Mouse (Mus musculus): Measurements from ENCODE around the gene Ccdc175.

Ccdc175 gene

DNA sequence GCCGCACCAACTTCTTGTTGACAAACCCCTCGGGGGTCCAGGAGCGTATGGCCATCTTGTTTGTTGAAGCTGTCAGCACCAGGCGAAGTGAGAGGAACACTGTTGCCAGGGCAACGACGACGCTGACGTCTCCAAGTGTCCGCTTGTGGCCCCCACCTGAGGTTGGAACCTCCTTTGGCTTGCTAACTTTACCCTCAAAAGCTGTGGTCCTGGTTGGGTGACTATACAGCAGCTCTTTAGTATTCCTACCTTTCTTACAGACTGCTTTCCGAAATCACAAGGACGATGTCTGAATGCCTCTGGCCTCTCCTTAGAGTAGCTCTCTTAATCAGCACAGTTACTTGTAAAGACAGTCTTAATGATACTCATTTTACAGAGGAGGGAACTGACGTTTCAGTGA lies at the start of gene Ccdc175:
Ccdc175 (minus strand) TSS at position 101 of the 400 bp plus-strand sequence.
- in situ Hi-C loops (cut with MboI, MseI): no loop called here

- in situ Hi-C loops (cut with MboI, MseI): no loop called here
These were observed 49.3 kb upstream of the Ccdc175 start for GRCm38 (mm10) chr12:72234151-72234550.

GRCm38 (mm10) chr12:72232826-72233790 lies 48.3 kb upstream of the Ccdc175 start:
- in situ Hi-C loops (cut with MboI, MseI): no loop called here

DNA sequence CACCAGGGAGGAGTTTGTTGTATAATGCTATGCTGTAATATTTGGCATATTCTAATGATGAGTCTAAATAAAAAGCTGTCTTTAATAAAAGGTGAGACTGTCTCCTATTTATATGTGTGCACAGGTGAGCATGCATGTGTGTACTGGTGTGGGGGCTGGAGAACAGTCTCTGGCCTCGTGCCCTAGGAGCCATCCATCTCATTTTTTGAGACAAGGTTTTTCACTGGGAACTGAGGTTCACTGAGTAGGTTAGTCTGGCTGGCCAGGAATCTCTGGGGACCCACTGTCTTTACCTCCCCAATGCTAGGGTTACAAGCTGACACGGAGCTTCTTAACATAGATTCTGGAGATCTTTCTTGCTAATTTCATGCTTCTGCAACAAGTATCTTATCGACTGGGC lies 47.3 kb upstream of the Ccdc175 start:
- in situ Hi-C loops (cut with MboI, MseI): no loop called here

GRCm38 (mm10) chr12:72229451-72230196 lies 44.8 kb upstream of the Ccdc175 start:
- in situ Hi-C loops (cut with MboI, MseI): no loop called here

- in situ Hi-C loops (cut with MboI, MseI): no loop called here
These were observed 42.9 kb upstream of the Ccdc175 start for GRCm38 (mm10) chr12:72227731-72228130.

GRCm38 (mm10) chr12:72225371-72225770 lies 40.5 kb upstream of the Ccdc175 start:
- in situ Hi-C loops (cut with MboI, MseI): no loop called here

- in situ Hi-C loops (cut with MboI, MseI): no loop called here
These were observed 38.8 kb upstream of the Ccdc175 start for GRCm38 (mm10) chr12:72223557-72224102.

DNA sequence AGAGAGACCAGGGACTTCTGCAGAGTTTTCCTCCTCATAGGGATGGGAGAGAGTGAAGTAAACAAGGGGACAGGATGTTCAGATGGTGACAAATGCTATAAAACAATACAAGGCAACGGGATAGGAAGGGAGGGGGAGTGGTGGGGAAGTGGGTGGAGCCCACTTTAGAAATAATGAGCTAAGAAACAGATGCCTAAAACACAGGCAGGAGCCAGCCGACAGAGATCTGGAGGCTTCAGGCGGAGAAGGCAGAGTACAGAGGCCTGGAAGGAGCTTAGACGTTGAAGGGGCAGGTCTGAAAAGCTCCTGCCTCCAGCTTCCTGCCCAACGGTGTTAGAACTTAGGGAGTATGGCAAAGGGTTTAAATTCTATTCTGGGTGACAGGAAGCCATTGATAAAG lies 28.7 kb upstream of the Ccdc175 start:
- in situ Hi-C loops (cut with MboI, MseI): no loop called here

- in situ Hi-C loops (cut with MboI, MseI): no loop called here
These were observed 16.0 kb upstream of the Ccdc175 start for GRCm38 (mm10) chr12:72200828-72201227.

- in situ Hi-C loops (cut with MboI, MseI): no loop called here
These were observed 13.2 kb upstream of the Ccdc175 start for GRCm38 (mm10) chr12:72197925-72198486.

DNA sequence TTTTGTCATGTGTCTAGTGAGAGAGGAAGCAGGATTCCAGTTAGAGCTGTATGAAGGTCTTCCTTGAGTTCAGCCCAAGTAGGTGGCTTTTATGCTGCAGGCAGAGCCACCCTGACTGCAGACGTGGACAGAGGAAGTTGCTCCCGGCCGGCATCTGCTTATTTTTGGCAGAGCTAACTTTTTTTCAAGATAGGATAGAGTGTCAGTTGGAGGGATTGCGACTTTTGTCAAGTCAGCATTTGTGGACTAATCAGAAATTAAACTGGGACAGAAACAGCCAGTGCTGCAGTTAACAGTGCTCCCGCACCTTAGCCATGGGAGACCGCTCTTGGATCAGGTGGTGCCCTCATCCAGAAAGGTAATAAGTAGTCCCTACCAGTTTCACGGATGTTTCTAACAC lies 12.6 kb upstream of the Ccdc175 start:
- in situ Hi-C loops (cut with MboI, MseI): no loop called here

DNA sequence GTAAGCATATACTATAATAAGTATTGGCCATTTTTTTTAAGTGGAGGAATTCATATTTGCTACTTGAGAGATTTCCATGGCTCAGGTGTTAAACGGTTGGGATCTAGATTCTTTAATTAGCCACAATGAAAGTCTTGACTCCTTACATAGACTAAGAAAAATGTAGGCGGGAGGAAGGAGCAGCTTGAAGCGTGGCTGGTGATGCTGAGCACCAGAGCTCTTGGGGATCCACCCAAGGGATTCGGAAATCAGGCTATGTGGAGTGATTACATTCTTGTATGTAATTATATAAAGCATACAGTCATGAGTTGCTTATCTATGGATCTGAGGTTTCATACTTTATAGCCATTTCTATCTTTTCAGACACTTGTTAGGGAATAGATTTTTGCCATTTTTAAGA lies 5.3 kb downstream of the Ccdc175 start:
- in situ Hi-C loops (cut with MboI, MseI): no loop called here

DNA sequence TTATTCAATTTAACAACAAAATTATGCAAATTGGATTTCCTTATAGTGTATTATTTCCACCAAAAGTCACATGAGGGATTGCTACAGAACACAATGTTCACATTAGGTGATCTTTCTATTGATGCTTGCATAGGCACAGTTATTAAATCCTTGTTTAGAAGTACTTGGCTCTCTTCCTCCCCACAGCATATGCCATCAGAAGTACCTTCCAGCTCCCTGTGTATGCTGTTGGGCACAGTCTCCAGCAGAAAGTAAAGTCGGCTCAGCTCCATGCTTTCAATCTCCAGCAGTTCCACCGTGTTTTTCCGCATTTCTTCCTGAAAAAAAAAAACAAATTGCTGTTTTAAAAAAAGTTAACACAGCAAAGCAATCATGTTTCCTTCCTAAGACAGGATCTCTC lies 6.5 kb downstream of the Ccdc175 start:
- in situ Hi-C loops (cut with MboI, MseI): no loop called here

DNA sequence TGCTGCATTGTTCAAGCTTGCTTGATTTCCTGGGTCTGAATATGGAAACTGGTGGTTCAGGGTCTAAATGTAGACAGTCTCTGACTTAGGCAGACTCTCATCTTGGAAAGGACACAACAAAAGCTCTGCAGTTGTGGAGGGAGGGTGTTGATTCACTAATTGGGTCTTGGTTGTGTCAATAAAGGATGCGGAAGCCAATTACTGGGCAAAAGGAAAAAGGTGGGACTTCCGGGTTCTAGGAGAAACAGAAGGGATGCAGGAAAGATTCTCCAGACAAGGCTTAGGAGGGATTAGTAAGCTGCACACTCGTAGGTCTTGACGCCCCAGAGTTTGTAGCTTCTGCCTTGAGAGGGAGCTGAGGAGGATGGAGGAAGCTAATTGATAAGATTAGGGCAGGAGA lies 26.4 kb downstream of the Ccdc175 start:
- in situ Hi-C loops (cut with MboI, MseI): loop anchor here in 1 of 2 experiments (25.0 kb wide), 1 partner anchor 2004 kb away; no protein-coding TSS in a partner anchor

- in situ Hi-C loops (cut with MboI, MseI): loop anchor here in 1 of 2 experiments (25.0 kb wide), 1 partner anchor 2012 kb away; no protein-coding TSS in a partner anchor
These were observed 34.0 kb downstream of the Ccdc175 start for GRCm38 (mm10) chr12:72150786-72151185.

DNA sequence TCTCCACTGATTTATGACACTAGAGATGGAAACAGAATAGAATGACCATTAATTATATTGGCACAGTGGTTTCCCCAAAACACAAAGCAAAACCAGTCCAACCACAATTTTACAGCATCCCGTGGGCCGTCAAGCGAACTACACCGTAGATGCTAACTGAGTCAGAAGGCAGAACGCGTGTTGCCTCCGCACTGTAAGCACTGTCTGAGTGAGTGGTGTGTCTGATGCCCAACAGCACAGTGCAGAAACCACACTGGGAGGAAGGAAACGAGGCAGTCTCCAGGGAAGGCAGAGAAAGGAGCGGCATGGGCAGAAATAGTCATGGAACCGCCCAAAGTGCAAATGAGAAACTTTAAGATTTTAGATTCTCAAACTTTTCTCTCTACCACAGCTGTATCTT lies 55.6 kb downstream of the Ccdc175 start:
- in situ Hi-C loops (cut with MboI, MseI): no loop called here

DNA sequence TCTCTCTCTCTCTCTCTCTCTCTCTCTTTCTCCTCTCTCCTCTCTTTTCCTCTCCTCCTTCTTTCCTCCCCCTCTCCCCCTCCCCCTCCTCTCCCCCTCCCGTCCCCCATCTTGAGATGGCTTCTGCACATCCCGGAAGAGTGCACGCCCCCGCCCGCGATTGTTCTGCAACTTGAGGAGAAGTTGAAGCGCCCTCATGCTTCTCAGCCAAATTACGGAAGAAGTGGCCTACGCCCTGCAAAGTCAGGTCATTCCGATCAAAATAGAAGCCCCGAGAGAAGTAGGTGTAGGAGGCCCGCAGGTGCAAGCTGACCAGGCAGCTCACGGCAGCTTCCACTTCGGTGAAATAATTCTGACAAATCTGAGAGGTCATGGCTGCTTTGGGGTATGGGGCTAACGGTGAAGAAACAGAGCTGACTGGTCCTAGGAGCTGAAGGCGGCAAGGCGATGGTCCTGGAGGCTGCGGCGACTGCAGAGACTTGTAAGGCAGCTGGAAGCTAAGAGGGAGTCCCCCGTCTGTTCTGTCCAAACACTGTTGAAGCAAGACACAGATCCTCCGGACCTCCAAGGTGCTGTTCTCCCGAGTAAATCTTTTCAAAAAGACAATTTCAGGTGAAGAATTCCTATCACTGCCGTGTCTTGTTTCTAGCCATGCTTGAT lies 69.0 kb downstream of the Ccdc175 start:
- in situ Hi-C loops (cut with MboI, MseI): loop anchor here in 1 of 2 experiments (25.0 kb wide), 1 partner anchor 296 kb away; the partner anchor contains the start of gene Rtn1

DNA sequence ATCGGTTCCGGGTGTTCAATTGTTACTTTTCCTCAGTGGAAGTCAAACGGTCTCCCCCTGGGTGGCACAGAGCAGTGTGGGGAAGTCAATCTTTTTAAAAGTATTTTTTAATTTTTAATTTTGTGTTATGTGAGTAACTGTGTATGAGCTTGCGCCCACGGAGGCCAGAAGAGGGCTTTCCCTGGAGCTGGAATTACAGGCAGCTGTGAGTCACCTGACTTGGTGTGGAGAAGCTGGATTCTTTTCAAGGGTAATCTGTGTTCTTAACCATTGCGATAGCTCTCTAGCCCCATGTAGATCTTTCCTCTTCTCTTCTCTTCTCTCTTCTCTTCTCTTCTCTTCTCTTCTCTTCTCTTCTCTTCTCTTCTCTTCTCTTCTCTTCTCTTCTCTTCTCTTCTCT lies 69.7 kb downstream of the Ccdc175 start:
- in situ Hi-C loops (cut with MboI, MseI): loop anchor here in 1 of 2 experiments (25.0 kb wide), 1 partner anchor 297 kb away; the partner anchor contains the start of gene Rtn1

DNA sequence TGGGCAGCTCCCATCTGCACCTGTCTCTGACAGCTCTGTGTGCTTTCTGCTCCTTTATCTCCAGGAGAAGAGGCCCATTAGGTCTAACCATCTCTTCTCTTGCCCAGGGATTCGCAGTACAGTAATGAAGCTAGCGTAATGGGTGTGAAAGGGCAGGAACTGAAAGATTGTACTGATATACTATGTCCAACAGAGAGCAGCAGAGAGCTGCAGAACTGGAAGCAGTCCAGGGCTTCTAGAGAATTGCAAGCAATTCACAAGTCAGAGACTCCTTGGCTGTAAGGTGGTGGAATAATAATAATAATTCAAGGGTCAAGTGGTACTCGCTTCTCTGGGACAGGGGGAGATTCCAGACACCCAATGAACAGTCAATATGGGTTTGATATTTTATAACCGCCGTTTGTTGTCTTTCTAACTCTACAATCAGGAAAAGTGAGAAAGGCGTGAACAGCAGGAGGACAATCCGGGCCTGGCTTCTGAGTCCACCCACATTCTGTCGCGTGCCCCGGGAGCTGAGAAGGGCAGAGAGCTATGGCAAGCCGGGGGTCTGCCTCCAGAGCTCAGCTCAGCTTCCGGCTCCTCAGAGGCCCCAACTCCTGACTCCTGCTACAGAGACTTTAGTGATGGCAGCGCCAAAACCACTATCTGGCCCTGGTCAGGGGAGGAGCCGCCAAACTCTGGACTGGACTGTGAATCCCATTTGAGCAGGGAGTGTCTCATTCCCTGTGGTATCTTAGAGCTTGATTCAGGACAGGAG lies 80.1 kb downstream of the Ccdc175 start:
- in situ Hi-C loops (cut with MboI, MseI): loop anchor here (5.0 to 25.0 kb wide), 2 partner anchors 308 to 323 kb away; partner anchors contain the start of gene Rtn1 (in 1 of the 2)

All from T-helper 17 cell (primary cell).